Mouse (Mus musculus): Measurements from ENCODE around the gene Sec14l3. TPM values are rescaled to one million over a fixed set of nuclear protein-coding genes. Genes with fewer than 3 reads are reported as not detected.
"Not testable (repeated sequence)": the region's sequence is repeated elsewhere in the genome, so short reads cannot be mapped to it uniquely, and the experiment has no call there.

The Sec14l3 gene
- not detected for polyA plus RNA-seq (2017; shearing (Covaris generic))

GRCm38 (mm10) chr11:4064627-4065122 lies at the start of gene Sec14l3:
Gene Sec14l3 (plus strand): TSS chr11:4064841.
- ATAC-seq: no peak

GRCm38 (mm10) chr11:4015796-4016195 lies 48.8 kb upstream of the Sec14l3 start:
- not testable (repeated sequence) for ATAC-seq

DNA sequence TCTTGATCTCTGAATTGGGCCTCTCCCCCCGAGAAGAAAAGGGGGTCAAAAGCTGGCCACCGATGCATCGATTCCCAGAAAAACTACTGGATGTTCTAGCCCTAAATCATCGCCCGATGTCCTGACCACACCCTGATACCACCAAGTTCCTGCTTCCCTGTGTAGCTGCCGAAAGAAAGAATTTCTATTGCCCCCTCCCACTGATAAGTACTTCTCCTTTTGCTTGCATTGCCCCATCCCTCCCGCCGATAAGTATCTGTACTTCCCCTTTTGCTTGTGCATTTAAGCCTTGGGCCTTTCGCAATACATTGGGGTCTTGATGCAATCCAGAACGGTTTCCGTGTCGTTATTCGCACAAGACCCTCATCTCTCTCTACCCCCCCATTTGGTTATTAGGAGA lies 42.5 kb upstream of the Sec14l3 start:
- ATAC-seq: not testable (repeated sequence)

DNA sequence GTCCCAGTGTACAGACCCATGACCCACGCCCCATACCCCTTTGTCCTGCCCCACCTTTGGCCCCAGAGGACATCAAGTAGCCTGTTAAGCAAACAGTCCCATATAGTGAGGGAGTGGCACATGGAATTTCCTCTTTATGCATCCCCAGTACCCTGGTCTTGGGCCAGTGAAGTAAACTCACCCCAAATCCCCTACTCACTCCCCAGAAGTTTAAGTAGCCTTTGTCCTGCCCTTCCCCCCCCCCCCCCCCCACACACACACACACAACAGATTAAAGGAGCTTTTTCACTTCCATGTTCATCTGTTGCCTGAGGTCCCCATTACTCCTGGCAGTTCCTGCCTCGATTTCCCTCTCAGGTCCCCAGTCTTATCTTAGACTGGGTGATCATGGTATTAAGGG lies 41.3 kb upstream of the Sec14l3 start:
- ATAC-seq: no peak

DNA sequence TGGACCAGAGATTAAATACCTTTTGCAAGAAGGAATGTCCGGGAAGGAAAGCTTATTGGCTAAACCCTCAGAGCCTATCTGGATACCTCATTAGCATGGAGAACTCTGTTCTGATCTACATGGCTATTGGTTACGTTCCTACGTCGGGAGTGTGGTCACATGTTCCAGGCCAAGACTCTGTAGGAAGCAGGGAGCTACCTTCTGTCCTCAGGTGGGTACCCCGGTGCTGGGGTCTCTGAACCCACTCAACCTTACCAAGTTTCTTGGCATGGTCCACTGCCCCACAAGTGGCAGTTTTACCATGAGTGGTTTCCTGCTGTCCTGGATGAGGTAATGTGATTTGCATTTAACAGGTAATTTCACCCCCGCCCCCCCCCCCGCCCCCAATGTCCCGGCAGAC lies 37.6 kb upstream of the Sec14l3 start:
- no peak for ATAC-seq

GRCm38 (mm10) chr11:4027561-4028334 lies 36.9 kb upstream of the Sec14l3 start:
- no peak for ATAC-seq

GRCm38 (mm10) chr11:4029343-4029742 lies 35.3 kb upstream of the Sec14l3 start:
- no peak for ATAC-seq

DNA sequence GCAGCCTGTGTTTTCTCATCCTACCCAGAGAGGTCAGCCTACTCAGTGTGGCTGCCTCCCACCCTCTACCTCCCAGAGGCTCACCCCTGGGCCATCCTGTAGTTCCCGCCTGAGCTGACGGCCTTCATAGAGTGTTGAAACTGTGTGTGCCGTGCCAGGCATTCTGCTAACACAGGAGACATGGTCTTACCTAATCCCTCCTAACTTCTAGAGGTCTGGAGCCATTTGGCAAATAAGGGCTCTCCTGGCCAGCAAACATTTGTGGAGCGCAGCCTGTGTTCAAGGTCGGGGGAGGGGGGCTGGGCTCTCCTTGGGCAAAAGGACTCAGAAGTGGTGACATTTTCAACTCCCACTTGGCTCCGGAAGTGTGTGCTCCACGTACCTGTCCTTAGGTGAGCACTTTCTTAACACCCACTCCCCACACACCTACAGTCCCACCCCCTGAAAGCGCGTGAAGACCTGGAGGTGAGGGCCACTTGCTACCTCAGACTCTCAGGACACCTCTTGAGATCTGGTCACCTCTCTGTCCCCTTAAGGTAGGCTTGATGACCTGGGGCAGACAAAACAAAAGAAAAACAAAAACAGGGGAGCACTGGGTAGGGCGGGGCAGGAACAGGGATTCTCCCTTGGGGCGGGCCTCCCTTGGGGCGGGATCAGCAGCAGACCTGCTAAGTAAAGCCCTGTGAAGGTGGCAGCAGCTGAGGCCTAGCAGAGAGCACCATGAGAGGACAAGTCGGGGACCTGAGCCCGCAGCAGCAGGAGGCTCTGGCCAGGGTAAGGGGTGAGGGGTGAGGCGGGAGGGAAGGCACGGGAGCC lies 33.3 kb upstream of the Sec14l3 start, which contains the start of gene Sec14l4:
Gene Sec14l4 (plus strand): TSS at position 337 of the 816 bp plus-strand sequence.
- no peak for ATAC-seq

GRCm38 (mm10) chr11:4031961-4032360 lies 32.7 kb upstream of the Sec14l3 start:
- no peak for ATAC-seq

DNA sequence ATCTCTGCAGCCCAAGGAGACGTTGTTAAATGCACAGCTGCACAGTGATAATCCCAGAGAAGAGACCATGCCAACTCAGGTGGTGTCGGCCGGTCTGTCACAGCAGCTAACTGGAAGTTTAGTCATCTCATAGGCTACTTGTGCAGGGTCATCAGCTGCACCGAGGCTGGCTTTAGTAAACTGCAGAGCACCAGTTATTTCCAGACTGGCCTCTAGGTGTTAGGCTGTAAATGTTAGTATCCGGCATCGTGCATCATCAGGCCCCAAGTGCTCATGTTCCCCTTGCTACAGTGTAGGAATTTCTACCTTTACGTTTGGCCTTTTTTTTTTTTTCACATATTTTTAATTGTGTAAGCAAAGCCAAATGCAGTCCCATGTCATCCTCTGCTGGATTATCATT lies 31.2 kb upstream of the Sec14l3 start:
- no peak for ATAC-seq

GRCm38 (mm10) chr11:4034169-4034568 lies 30.5 kb upstream of the Sec14l3 start:
- ATAC-seq: no peak

- no peak for ATAC-seq
These were observed 29.3 kb upstream of the Sec14l3 start for GRCm38 (mm10) chr11:4035116-4035892.

DNA sequence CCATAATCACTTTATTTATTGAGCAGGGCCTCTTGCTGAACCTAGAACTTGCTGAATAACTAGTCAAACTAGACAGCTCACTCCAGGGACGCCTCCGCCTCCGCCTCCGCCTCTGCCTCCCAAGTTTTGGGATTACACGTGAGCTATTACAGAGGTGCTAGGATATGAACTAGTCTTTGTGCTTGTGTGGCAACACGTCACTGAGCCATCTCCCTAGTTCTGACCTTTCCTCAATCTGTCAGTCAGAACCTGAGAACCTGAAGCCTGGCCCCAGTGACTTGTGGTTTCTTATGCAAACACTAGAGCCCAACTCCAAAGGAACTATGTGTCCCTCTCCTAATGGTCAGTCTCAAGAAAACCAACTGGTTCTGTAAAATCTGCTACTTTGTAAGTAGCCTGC lies 28.7 kb upstream of the Sec14l3 start:
- no peak for ATAC-seq

GRCm38 (mm10) chr11:4036365-4037084 lies 28.1 kb upstream of the Sec14l3 start:
- ATAC-seq: no peak

GRCm38 (mm10) chr11:4039951-4040350 lies 24.7 kb upstream of the Sec14l3 start:
- ATAC-seq: no peak

DNA sequence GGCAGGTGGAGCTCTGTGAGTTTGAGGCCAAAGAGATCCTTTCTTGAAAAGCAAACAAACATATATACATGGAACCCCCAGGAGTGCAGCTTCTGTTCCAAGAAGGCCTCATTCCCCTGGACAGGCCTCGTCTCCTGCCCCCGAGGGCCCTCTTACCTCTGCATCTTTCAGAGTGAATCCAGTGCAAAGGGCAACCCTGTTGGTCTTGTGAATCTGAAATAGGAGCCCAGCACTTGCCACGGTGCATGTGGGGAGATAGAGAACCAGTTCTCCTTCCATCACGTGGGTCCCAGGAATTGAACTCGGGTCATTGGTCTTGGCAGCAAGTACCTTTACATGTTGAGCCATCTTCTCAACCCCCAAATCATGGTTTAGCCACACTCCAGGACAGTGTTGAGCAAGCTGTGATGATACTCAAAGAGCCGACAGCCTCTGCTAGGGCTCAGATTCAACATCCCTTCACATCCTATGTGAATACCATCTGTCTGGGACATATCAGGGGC lies 23.5 kb upstream of the Sec14l3 start:
- ATAC-seq: no peak

DNA sequence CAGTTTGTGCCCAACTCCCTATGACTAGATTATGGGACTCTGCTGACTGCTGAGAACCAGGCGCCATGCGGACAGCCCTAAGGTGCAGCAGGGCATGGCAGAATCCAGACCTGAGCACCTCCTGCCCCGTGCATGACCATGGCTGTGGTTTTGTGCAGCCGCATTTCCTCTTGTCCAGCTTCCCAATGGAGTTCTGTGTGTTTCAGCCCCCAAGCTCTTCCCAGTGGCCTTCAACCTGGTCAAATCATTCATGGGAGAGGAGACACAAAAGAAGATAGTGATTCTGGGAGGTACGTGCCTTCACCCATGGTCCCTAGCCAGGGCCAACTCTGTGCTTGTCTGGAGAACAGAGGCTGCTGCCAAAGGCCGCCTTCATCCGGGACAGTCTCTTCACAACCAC lies 21.6 kb upstream of the Sec14l3 start:
- no peak for ATAC-seq

- ATAC-seq: no peak
These were observed 18.1 kb upstream of the Sec14l3 start for GRCm38 (mm10) chr11:4046526-4046925.

GRCm38 (mm10) chr11:4047766-4048165 lies 16.9 kb upstream of the Sec14l3 start:
- no peak for ATAC-seq

DNA sequence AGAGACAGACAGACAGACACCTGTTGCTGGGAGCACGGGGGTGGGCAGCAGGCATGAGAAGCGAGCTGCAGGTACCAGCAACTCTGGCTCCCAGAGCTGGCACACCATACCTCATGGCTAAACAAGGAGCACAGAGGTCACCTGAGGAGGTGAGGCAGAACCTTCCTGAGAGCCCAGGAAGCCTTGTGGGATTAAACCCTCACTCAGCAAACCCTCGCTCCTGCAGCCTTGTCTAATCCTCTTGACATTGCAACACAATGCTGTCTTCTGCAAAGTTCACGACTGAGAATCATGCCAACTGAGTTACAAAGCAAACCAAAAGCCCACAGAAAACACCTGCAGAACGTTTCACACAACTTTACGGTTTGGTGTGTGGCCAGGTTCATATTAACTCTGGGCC lies 16.2 kb upstream of the Sec14l3 start:
- no peak for ATAC-seq

DNA sequence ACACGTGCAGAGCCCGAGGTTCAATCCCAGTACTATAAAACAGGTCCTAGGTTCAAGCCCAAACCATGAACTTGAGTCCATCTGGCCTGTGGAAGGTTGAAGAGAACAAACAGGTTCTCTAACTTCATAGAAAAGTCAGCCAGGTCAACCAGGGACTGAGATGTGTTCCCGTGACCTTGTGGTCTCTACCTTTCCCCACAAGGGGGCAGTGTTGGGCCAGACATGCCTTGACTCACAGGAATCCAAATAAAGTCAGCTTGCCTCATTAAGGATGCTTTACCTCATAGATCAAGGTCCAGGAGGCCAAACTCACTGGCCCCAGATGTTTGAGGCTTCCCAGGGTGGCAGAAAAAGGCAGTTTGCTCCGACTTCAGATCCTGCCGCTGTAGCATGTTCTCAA lies 11.1 kb upstream of the Sec14l3 start:
- ATAC-seq: no peak

All from inflammation-experienced regulatory T-cells, adult 6 months (primary cell).